Mouse (Mus musculus) kidney, embryonic 16.5 days (tissue): Measurements from ENCODE around the gene Klhl5. TPM values are rescaled to one million over a fixed set of nuclear protein-coding genes. Genes with fewer than 3 reads are reported as not detected.

Source experiments
- ATAC-seq: fragments of 200-750 bp; cut with Nextera tagmentation; 2 replicates; pipeline ENCODE4 v1.8.0; 2017; ENCODE audit warnings: moderate TSS enrichment; ENCODE audit not compliant: low FRiP score, low TSS enrichment
- H3K27ac ChIP-seq: fragments of 300-500 bp; sonication (generic); 2 replicates; pipeline ENCODE4 v1.5.1; 2014; ENCODE audit warnings: low read length
- H3K27me3 ChIP-seq: fragments of 300-500 bp; sonication (generic); 2 replicates; pipeline ENCODE4 v1.6.1; 2014; ENCODE audit warnings: low read length, control low read depth, mixed read lengths; ENCODE audit not compliant: insufficient read depth
- H3K36me3 ChIP-seq: fragments of 300-500 bp; sonication (generic); 2 replicates; pipeline ENCODE4 v1.6.1; 2014; ENCODE audit warnings: low read length, control low read depth, mixed read lengths; ENCODE audit not compliant: insufficient read depth
- H3K4me1 ChIP-seq: fragments of 300-500 bp; sonication (generic); 2 replicates; pipeline ENCODE4 v1.6.1; 2014; ENCODE audit warnings: low read length, control low read depth, mixed read lengths; ENCODE audit not compliant: insufficient read depth
- H3K4me2 ChIP-seq: fragments of 300-500 bp; sonication (generic); replicated peaks from 2 replicates; pipeline ENCODE4 v1.6.1; 2014; ENCODE audit warnings: low read depth, low read length
- H3K4me3 ChIP-seq: fragments of 300-500 bp; sonication (generic); 2 replicates; pipeline ENCODE4 v1.5.1; 2014; ENCODE audit warnings: mild to moderate bottlenecking, low read length
- H3K9ac ChIP-seq: fragments of 300-500 bp; sonication (generic); replicated peaks from 2 replicates; pipeline ENCODE4 v1.6.1; 2014; ENCODE audit warnings: low read length
- H3K9me3 ChIP-seq: fragments of 300-500 bp; sonication (generic); 2 replicates; pipeline ENCODE4 v1.6.1; 2016; ENCODE audit warnings: low read length, control low read depth
- WGBS: fragments of 180-500 bp; shearing (Covaris S2); extraction: QIAGEN DNeasy Blood & Tissue Kit; methylation state at CpG from one replicate; pipeline ENCODE4 v1.1.7; 2014; 5-methylcytosine and 5-hydroxymethylcytosine counted together
- polyA plus RNA-seq: library from polyadenylated mRNA; unstranded; fragments of >200 nt; fragmentation: Nextera tagmentation; extraction: Ambion mirVana; gene quantifications from 2 replicates; pipeline ENCODE4 v1.2.1, GENCODE M21; 2015

The Klhl5 gene
- polyA plus RNA-seq, 1 experiment from 2014 or later: 15.8 TPM

DNA sequence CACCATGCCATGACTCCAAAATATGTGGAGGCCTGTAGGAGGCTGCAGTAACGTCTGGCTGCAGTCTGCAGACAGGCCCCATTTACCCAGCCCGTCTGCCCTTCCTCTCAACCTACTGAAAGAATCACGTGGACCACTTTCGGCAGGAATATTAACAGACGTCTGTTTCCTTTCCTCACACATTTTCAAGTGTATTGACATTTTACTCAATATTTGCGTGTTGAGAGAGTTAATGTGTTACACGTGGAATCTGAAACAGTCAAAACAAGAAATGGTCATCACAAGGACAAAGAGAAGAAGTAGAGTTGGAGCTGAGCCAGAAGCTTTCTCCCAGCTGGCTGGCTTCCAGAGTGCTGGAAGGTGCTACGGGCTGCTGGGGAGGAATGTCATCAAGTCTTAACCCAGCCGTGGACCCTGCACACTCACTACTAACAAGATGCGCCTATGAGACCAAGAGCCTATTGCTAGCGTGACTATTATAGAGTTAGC lies 69.7 kb downstream of the Klhl5 start:
- no peaks in the 10 kb centered on the region for H3K27me3 ChIP-seq
- no peak overlapping the region for H3K4me3 ChIP-seq
- 39% methylated on average over 11 of the region's 11 CpGs for WGBS
- H3K36me3 ChIP-seq: no peaks in the 10 kb centered on the region
- 0 out of 2 replicates have a peak, but pooled peaks have one; percentile 73 for ATAC-seq
- no peak overlapping the region for H3K9ac ChIP-seq
- H3K4me2 ChIP-seq: 0 out of 2 replicates have a peak overlapping the region, but pooled peaks have one; percentile 9
- no peaks in the 10 kb centered on the region for H3K9me3 ChIP-seq
- no peak overlapping the region for H3K27ac ChIP-seq
- H3K4me1 ChIP-seq: peaks cover 8% of the 10 kb centered on the region

DNA sequence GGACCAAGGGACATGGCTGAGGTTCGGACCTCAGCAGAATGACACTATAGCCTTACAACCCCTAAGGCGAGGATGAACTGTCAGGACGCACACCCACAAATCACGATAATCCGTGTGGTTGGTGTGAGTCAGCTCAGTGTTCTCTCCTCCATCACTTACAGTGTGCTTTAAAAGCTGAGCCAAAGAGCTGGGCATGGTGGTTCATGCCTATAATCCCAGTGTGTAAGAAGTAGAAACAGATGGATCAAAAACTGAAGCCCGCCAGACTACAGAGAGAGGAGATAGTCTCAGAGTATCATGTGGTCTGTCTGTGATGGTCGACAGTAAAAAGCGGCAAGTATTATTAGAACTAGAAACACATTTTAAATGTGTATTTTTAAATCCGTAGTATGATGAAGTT lies 71.1 kb downstream of the Klhl5 start:
- H3K4me2 ChIP-seq: no peak overlapping the region
- no peaks in the 10 kb centered on the region; the same call in 1 of the 2 replicates for H3K9me3 ChIP-seq
- no peak overlapping the region for H3K9ac ChIP-seq
- ATAC-seq: no peak
- H3K36me3 ChIP-seq: no peaks in the 10 kb centered on the region
- peaks cover 8% of the 10 kb centered on the region for H3K4me1 ChIP-seq
- no peaks in the 10 kb centered on the region for H3K27me3 ChIP-seq
- H3K4me3 ChIP-seq: no peak overlapping the region
- 94% methylated on average over 9 of the region's 9 CpGs for WGBS
- no peak overlapping the region for H3K27ac ChIP-seq

- no peak for ATAC-seq
- WGBS: 80% methylated on average over 21 of the region's 21 CpGs
- H3K9ac ChIP-seq: no peak overlapping the region
- no peaks in the 10 kb centered on the region for H3K27me3 ChIP-seq
- no peaks in the 10 kb centered on the region for H3K36me3 ChIP-seq
- H3K9me3 ChIP-seq: no peaks in the 10 kb centered on the region; the same call in 1 of the 2 replicates
- no peak overlapping the region for H3K27ac ChIP-seq
- H3K4me2 ChIP-seq: no peak overlapping the region
- peaks cover 8% of the 10 kb centered on the region for H3K4me1 ChIP-seq
- H3K4me3 ChIP-seq: no peak overlapping the region
Observed at GRCm38 (mm10) chr5:65181160-65181793, 73.9 kb downstream of the Klhl5 start.

GRCm38 (mm10) chr5:65181794-65182169 lies 74.4 kb downstream of the Klhl5 start:
- 88% methylated on average over 4 of the region's 4 CpGs for WGBS
- Histone ChIP-seq H3K4me2 (no peak overlapping the region), H3K9me3 (no peaks in the 10 kb centered on the region; the same call in 1 of the 2 replicates), H3K9ac (no peak overlapping the region), H3K4me1 (peaks cover 8% of the 10 kb centered on the region), H3K27me3 (no peaks in the 10 kb centered on the region), H3K4me3 (no peak overlapping the region), H3K36me3 (no peaks in the 10 kb centered on the region), H3K27ac (no peak overlapping the region)
- ATAC-seq: no peak

DNA sequence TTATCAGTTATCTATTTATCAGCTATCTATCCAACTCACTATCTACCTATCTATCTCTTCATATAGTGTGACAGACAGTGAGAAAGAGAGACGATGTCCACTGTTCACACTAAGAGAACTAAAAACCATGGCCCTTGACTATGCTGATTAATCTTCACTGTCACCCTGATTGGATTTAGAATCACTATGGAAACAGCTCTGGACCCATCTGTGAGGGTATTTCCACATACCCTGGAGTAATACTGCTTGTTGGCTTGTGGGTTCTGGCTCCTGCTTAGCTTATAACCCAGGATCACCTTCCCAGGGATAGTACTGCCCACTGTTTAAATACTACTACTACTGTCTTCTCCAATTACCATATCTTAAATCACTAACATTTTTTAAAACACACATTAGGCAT lies 74.9 kb downstream of the Klhl5 start:
- Histone ChIP-seq H3K4me3 (no peak overlapping the region), H3K27me3 (no peaks in the 10 kb centered on the region), H3K4me2 (no peak overlapping the region), H3K9me3 (no peaks in the 10 kb centered on the region; the same call in 1 of the 2 replicates), H3K4me1 (peaks cover 3% of the 10 kb centered on the region), H3K9ac (no peak overlapping the region), H3K27ac (no peak overlapping the region), H3K36me3 (no peaks in the 10 kb centered on the region)
- ATAC-seq: no peak
- 79% methylated on average over 1 of the region's 1 CpGs for WGBS

GRCm38 (mm10) chr5:65191601-65192000 lies 84.3 kb downstream of the Klhl5 start:
- H3K27me3 ChIP-seq: no peaks in the 10 kb centered on the region
- no peak for ATAC-seq
- no peak overlapping the region for H3K27ac ChIP-seq
- H3K4me1 ChIP-seq: no peaks in the 10 kb centered on the region
- H3K4me2 ChIP-seq: no peak overlapping the region
- no peak overlapping the region for H3K9ac ChIP-seq
- H3K36me3 ChIP-seq: no peaks in the 10 kb centered on the region
- WGBS: 79% methylated on average over 5 of the region's 5 CpGs
- H3K9me3 ChIP-seq: 0 out of 2 replicates have a peak, but pooled peaks cover 4% of the 10 kb centered on the region
- H3K4me3 ChIP-seq: no peak overlapping the region

DNA sequence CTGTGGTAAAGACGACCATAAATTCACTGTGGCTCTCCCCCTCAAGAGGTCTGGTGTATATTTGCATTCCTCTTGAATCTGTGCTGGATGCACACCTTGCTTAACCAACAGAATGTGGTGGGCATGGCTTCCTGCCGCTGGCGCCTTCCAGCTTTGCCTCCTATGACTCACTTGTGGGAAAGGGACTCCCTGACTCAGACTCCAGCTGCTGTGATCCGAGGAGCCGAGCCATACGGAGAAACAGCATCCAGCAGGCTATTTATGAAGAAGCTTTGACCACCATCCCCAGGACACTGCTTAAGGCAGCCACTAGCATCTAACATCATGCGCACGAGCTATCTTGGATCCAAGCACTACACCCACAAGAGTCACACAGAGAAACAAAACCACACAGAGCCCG lies 87.1 kb downstream of the Klhl5 start:
- no peaks in the 10 kb centered on the region for H3K27me3 ChIP-seq
- 0 out of 2 replicates have a peak, but pooled peaks cover 4% of the 10 kb centered on the region for H3K9me3 ChIP-seq
- 89% methylated on average over 9 of the region's 9 CpGs for WGBS
- H3K27ac ChIP-seq: no peak overlapping the region
- H3K36me3 ChIP-seq: no peaks in the 10 kb centered on the region
- no peak overlapping the region for H3K4me2 ChIP-seq
- H3K4me1 ChIP-seq: no peaks in the 10 kb centered on the region
- no peak overlapping the region for H3K9ac ChIP-seq
- H3K4me3 ChIP-seq: no peak overlapping the region
- ATAC-seq: no peak

DNA sequence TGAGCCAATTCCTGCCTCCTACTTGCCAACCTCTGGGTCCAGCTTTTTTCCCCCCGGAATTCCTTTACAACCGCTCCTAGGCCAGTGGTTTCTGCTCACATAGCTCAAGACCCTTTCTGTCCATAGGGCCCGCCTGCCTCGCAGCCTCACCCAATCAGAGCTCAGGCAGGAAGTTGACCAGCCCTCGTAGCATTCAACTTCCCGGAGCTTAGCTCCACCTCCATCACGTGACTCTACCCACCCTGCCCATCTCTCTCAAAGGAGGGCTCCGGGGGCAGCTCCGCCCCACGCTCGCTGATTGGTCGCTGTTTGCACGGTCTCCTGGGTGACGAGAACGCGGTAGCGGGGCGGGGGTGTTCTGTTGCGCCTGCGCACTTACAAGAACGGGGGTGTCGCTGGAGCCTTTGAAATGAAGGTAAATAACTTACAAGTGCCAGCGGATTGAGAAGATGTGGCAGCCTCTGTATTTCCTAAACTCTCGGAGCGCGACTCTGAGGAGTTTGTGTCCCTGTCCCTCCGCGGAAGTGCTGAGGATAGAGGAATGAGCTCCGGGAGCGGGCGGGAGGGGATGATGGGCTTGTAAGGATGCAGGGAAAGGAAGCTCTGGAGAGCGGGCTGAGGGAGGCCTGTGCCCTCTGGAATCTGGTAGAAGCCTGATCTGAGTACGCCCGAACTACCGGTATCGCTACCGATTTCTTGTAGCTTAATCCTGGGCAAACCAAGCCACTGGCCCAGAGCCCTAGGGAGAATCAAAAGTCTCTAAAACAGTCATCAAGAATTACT lies 92.2 kb downstream of the Klhl5 start, which contains the start of gene Wdr19:
TSS of gene Wdr19 (plus strand) at position 351 of the 783 bp plus-strand sequence.
- H3K4me3 ChIP-seq: peak within 1 kb of the TSS; percentile 83
- no peaks in the 10 kb centered on the region for H3K27me3 ChIP-seq
- H3K4me2 ChIP-seq: peak within 1 kb of the TSS; percentile 82
- peaks cover 8% of the 10 kb centered on the region for H3K4me1 ChIP-seq
- no peaks in the 10 kb centered on the region for H3K9me3 ChIP-seq
- under 1% methylated on average over 37 of the region's 37 CpGs for WGBS
- H3K27ac ChIP-seq: peak within 1 kb of the TSS; percentile 74
- H3K9ac ChIP-seq: peak within 1 kb of the TSS; percentile 82
- peak; percentile 100 for ATAC-seq
- no peaks in the 10 kb centered on the region for H3K36me3 ChIP-seq

DNA sequence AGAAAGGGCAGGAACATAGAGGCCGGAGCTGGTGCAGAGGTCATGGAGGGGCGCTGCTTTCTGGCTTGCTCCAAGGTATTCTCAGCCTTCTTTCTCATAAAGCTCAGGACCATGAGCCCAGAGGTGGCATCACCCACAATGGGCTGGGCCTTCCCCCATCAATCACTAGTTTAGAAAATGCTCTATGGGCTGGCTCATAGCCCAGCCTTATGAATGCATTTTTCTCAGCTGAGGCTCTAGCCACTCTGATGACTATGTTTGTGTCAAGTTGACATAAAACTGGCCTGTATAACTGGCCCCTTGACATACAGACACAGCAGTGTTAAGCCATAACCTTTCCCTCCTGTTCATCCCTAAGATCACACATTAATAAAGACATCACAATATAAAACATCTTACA lies 97.4 kb downstream of the Klhl5 start:
- H3K27me3 ChIP-seq: no peaks in the 10 kb centered on the region
- no peak overlapping the region for H3K27ac ChIP-seq
- H3K9me3 ChIP-seq: no peaks in the 10 kb centered on the region
- H3K4me1 ChIP-seq: peaks cover 8% of the 10 kb centered on the region
- ATAC-seq: no peak
- 86% methylated on average over 2 of the region's 2 CpGs for WGBS
- H3K36me3 ChIP-seq: 0 out of 2 replicates have a peak, but pooled peaks cover 4% of the 10 kb centered on the region
- H3K4me3 ChIP-seq: no peak overlapping the region
- no peak overlapping the region for H3K9ac ChIP-seq
- no peak overlapping the region for H3K4me2 ChIP-seq

- Histone ChIP-seq H3K27me3 (no peaks in the 10 kb centered on the region), H3K4me1 (no peaks in the 10 kb centered on the region), H3K36me3 (no peaks in the 10 kb centered on the region; the same call in 1 of the 2 replicates), H3K9ac (no peak overlapping the region), H3K27ac (no peak overlapping the region), H3K4me2 (no peak overlapping the region), H3K9me3 (no peaks in the 10 kb centered on the region), H3K4me3 (no peak overlapping the region)
- WGBS: 21% methylated on average over 7 of the region's 7 CpGs
- ATAC-seq: no peak
Observed at GRCm38 (mm10) chr5:65213321-65213720, 106.0 kb downstream of the Klhl5 start.
